Mouse (Mus musculus): Measurements from ENCODE around the gene Six3. TPM values are rescaled to one million over a fixed set of nuclear protein-coding genes. Genes with fewer than 3 reads are reported as not detected.

The Six3 gene
- polyA plus RNA-seq, 1 experiment from 2014 or later = not detected

Other genes starting within 250 kb of the Six3 start
- gene Six2, start 74.7 kb downstream of the Six3 start, polyA plus RNA-seq (2015; fragmentation: Nextera tagmentation; extraction: Ambion mirVana) = 0.12 TPM in 1 of 2 replicates, not detected in the other

Measured in liver, embryonic 13.5 days (tissue).